Mouse (Mus musculus): Measurements from ENCODE around the gene Otoa. TPM values are rescaled to one million over a fixed set of nuclear protein-coding genes. Genes with fewer than 3 reads are reported as not detected.

The Otoa gene
- polyA plus RNA-seq, 1 experiment: not detected

GRCm38 (mm10) chr7:121093026-121093425, 11.6 kb downstream of the Otoa start:
- H3K9me3 ChIP-seq (ENCODE audit: control insufficient read depth, low read length): no peaks in the 10 kb centered on the region
- H3K4me3 ChIP-seq (replicated peaks): no peak overlapping the region
- no peaks in the 10 kb centered on the region for H3K36me3 ChIP-seq (ENCODE audit: control insufficient read depth)
- no peaks in the 10 kb centered on the region for H3K4me1 ChIP-seq (ENCODE audit: control insufficient read depth)
- no peaks in the 10 kb centered on the region for H3K27me3 ChIP-seq (ENCODE audit: control insufficient read depth)
- TF ChIP-seq GATA1 (IDR thresholded peaks at IDR 0.05; ENCODE audit: low read length): no peak

GRCm38 (mm10) chr7:121098614-121099389, 17.4 kb downstream of the Otoa start:
- Histone ChIP-seq H3K9me3 (ENCODE audit: control insufficient read depth, low read length) (no peaks in the 10 kb centered on the region), H3K4me1 (ENCODE audit: control insufficient read depth) (peaks cover 4% of the 10 kb centered on the region), H3K4me3 (replicated peaks) (no peak overlapping the region), H3K36me3 (ENCODE audit: control insufficient read depth) (no peaks in the 10 kb centered on the region), H3K27me3 (ENCODE audit: control insufficient read depth) (no peaks in the 10 kb centered on the region)
- TF ChIP-seq GATA1 (IDR thresholded peaks at IDR 0.05; ENCODE audit: low read length): no peak
- no peak for TF ChIP-seq TAL1 (IDR thresholded peaks at IDR 0.05; ENCODE audit: low read length)

GRCm38 (mm10) chr7:121107851-121108250, 26.4 kb downstream of the Otoa start:
- TF ChIP-seq TAL1 (IDR thresholded peaks at IDR 0.05; ENCODE audit: low read length) (no peak), GATA1 (IDR thresholded peaks at IDR 0.05; ENCODE audit: low read length) (no peak)
- no peaks in the 10 kb centered on the region for H3K36me3 ChIP-seq (ENCODE audit: control insufficient read depth)
- no peaks in the 10 kb centered on the region for H3K27me3 ChIP-seq (ENCODE audit: control insufficient read depth)
- peaks cover 9% of the 10 kb centered on the region for H3K4me1 ChIP-seq (ENCODE audit: control insufficient read depth)
- H3K4me3 ChIP-seq (replicated peaks): no peak overlapping the region
- H3K9me3 ChIP-seq (ENCODE audit: control insufficient read depth, low read length): no peaks in the 10 kb centered on the region

- Histone ChIP-seq H3K36me3 (ENCODE audit: control insufficient read depth) (no peaks in the 10 kb centered on the region), H3K9me3 (ENCODE audit: control insufficient read depth, low read length) (no peaks in the 10 kb centered on the region), H3K4me1 (ENCODE audit: control insufficient read depth) (peaks cover 9% of the 10 kb centered on the region), H3K27me3 (ENCODE audit: control insufficient read depth) (no peaks in the 10 kb centered on the region), H3K4me3 (replicated peaks) (no peak overlapping the region)
- TF ChIP-seq TAL1 (IDR thresholded peaks at IDR 0.05; ENCODE audit: low read length) (no peak), GATA1 (IDR thresholded peaks at IDR 0.05; ENCODE audit: low read length) (no peak)
Measured at GRCm38 (mm10) chr7:121111321-121111720, 29.9 kb downstream of the Otoa start.

- Histone ChIP-seq H3K36me3 (ENCODE audit: control insufficient read depth) (no peaks in the 10 kb centered on the region), H3K27me3 (ENCODE audit: control insufficient read depth) (no peaks in the 10 kb centered on the region), H3K4me3 (replicated peaks) (no peak overlapping the region), H3K4me1 (ENCODE audit: control insufficient read depth) (peaks cover 9% of the 10 kb centered on the region), H3K9me3 (ENCODE audit: control insufficient read depth, low read length) (no peaks in the 10 kb centered on the region)
- TF ChIP-seq TAL1 (IDR thresholded peaks at IDR 0.05; ENCODE audit: low read length) (no peak), GATA1 (IDR thresholded peaks at IDR 0.05; ENCODE audit: low read length) (no peak)
Measured at GRCm38 (mm10) chr7:121111762-121112161, 30.3 kb downstream of the Otoa start.

- Histone ChIP-seq H3K4me3 (replicated peaks) (no peak overlapping the region), H3K27me3 (ENCODE audit: control insufficient read depth) (no peaks in the 10 kb centered on the region), H3K36me3 (ENCODE audit: control insufficient read depth) (no peaks in the 10 kb centered on the region), H3K4me1 (ENCODE audit: control insufficient read depth) (no peaks in the 10 kb centered on the region), H3K9me3 (ENCODE audit: control insufficient read depth, low read length) (no peaks in the 10 kb centered on the region)
- TF ChIP-seq TAL1 (IDR thresholded peaks at IDR 0.05; ENCODE audit: low read length) (no peak), GATA1 (IDR thresholded peaks at IDR 0.05; ENCODE audit: low read length) (no peak)
Measured at GRCm38 (mm10) chr7:121120143-121120818, 38.8 kb downstream of the Otoa start.

- TF ChIP-seq GATA1 (IDR thresholded peaks at IDR 0.05; ENCODE audit: low read length): no peak
- TF ChIP-seq TAL1 (IDR thresholded peaks at IDR 0.05; ENCODE audit: low read length): no peak
- no peaks in the 10 kb centered on the region for H3K36me3 ChIP-seq (ENCODE audit: control insufficient read depth)
- no peaks in the 10 kb centered on the region for H3K27me3 ChIP-seq (ENCODE audit: control insufficient read depth)
- no peaks in the 10 kb centered on the region for H3K4me1 ChIP-seq (ENCODE audit: control insufficient read depth)
- no peak overlapping the region for H3K4me3 ChIP-seq (replicated peaks)
- H3K9me3 ChIP-seq (ENCODE audit: control insufficient read depth, low read length): peaks cover 4% of the 10 kb centered on the region; the same call in 1 of the 2 replicates
Measured at GRCm38 (mm10) chr7:121130837-121131236, 49.4 kb downstream of the Otoa start.

- no peak overlapping the region for H3K4me3 ChIP-seq (replicated peaks)
- no peaks in the 10 kb centered on the region for H3K4me1 ChIP-seq (ENCODE audit: control insufficient read depth)
- no peaks in the 10 kb centered on the region for H3K9me3 ChIP-seq (ENCODE audit: control insufficient read depth, low read length)
- no peak for TF ChIP-seq GATA1 (IDR thresholded peaks at IDR 0.05; ENCODE audit: low read length)
- no peak for TF ChIP-seq TAL1 (IDR thresholded peaks at IDR 0.05; ENCODE audit: low read length)
- H3K36me3 ChIP-seq (ENCODE audit: control insufficient read depth): no peaks in the 10 kb centered on the region
- no peaks in the 10 kb centered on the region for H3K27me3 ChIP-seq (ENCODE audit: control insufficient read depth)
Measured at GRCm38 (mm10) chr7:121141274-121141673, 59.8 kb downstream of the Otoa start.

- Histone ChIP-seq H3K27me3 (ENCODE audit: control insufficient read depth) (no peaks in the 10 kb centered on the region), H3K36me3 (ENCODE audit: control insufficient read depth) (no peaks in the 10 kb centered on the region), H3K9me3 (ENCODE audit: control insufficient read depth, low read length) (peaks cover 2% of the 10 kb centered on the region; the same call in 1 of the 2 replicates), H3K4me3 (replicated peaks) (no peak overlapping the region), H3K4me1 (ENCODE audit: control insufficient read depth) (no peaks in the 10 kb centered on the region)
- no peak for TF ChIP-seq GATA1 (IDR thresholded peaks at IDR 0.05; ENCODE audit: low read length)
- TF ChIP-seq TAL1 (IDR thresholded peaks at IDR 0.05; ENCODE audit: low read length): no peak
Measured at GRCm38 (mm10) chr7:121150662-121151061, 69.2 kb downstream of the Otoa start.

All from erythroblast, embryonic 14.5 days (primary cell).